Mouse (Mus musculus) thymus, postnatal 10 days (tissue): ENCODE measurements around the gene Spg20.

Source experiments
- DNase-seq, 2 experiments: peaks; one replicate each; pipeline ENCODE4 v3.0.0; 2021; ENCODE audit warnings: low spot score in 2 of 2

Gene Spg20

GRCm38 (mm10) chr3:55111935-55112709, at the start of gene Spg20:
Spg20 (plus strand) TSS chr3:55112108.
- DNase-seq: peak; percentile 83 to 96

DNA sequence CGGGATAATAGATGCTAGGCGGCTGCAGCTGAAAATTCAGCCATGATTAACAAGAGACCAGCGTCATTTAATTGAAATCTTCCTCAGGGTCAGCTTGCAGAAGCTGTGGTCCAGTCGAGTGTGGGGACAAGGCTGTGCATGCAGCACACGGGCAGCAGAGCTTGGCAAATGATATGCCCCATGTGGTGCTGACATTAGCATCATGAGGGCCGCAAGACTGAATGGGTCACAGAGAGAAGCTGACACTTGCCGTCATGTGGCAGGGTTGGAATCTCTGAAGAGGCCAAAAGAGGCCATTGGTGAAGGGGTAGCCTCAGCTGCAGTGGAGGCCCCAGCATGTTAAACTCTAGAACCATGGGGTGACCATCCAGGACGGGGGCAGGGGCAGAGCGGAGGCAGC, 49.3 kb upstream of the Spg20 start:
- no peak for DNase-seq

GRCm38 (mm10) chr3:55064396-55064795, 47.5 kb upstream of the Spg20 start:
- peak; percentile 9 to 68 for DNase-seq

DNA sequence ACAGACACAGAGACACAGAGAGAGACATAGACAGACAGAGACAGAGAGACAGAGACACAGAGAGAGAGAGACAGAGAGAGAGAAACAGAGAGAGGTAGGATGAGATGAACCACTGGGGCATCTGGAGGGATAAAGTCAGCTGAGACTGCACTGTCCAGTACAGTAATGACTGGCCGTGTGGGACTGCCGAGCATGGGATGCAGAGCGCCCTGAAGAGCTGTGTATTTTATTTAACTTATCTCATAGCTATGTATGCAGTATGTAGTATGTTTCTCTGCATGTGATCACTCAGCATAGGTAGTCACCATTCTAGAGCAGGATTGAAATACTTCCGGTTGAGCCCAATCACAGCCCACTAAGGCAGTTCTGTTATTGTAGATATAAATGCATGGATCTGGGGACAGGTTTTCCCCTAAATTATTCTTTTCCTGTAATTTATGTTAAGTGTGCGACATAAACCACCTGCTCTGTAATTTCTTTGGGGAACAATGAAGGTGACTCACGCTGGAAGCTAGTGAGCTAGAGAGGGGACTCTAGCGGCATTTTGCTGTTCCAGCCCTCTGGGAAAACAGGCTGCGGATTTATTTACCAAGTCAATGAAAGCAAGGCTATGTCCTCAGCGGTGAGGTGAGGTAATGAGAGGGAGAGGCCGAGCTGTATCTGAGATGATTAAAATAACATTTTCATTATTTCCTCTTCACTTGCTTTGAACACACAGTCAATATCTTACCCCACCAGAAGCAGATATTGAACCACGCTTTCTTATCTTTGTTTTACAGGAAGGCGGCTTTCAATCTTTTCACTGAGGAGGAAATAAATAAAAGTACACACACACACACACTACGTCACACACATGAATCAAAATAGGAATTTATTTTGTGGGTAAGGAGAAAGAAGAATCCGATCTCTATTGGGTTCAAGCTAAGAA, 45.9 kb upstream of the Spg20 start:
- DNase-seq: no peak

DNA sequence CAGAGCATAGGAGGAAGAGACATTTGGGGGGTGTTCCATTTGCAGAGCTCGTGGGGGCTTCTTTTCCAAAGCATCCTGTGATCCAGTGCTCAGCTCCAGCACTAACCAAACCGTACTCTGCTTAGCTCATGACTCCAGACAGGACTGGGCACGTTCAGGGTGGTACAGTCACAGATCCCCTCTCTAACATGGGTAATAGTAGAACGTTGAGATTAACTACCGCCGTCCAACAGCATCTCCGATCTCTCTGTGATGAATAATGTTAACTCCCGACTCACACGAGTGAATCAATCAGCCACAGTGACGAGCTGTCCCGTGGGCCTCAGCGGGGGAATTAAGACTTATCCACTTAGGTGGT, 45.3 kb upstream of the Spg20 start:
- no peak for DNase-seq

DNA sequence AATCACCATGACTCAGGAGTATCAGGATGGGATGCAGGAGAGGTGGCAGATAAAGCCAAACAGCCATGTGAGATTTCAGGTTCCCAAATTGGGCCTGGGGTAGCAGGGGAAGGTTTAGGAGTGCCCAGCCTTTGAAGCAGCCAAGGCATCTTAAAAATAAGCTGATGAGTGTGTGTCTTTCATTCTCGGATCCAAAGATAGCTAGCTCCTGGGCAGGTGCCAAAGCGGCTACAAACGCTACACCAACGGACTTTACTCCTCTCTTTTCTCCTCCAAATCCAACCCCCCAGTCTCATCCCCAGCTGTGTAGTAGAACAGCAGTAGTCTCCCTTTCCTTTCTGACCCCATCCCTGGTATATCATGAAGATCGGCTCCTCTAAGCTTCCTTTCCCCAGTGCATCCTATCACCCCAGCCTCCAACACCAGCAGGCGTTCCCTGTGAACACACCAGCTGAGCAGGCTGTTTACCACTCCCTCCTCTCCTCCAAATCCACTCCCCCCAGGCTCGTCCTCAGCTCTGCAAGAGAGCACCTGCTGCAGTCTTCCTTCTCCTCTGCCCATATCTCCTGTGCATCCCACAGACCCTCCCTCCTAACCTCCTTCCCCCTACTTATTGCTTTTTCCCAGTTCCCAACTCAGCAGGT, 44.0 kb upstream of the Spg20 start:
- DNase-seq: no peak

- no peak for DNase-seq
These were observed 37.2 kb upstream of the Spg20 start for GRCm38 (mm10) chr3:55074576-55075293.

DNA sequence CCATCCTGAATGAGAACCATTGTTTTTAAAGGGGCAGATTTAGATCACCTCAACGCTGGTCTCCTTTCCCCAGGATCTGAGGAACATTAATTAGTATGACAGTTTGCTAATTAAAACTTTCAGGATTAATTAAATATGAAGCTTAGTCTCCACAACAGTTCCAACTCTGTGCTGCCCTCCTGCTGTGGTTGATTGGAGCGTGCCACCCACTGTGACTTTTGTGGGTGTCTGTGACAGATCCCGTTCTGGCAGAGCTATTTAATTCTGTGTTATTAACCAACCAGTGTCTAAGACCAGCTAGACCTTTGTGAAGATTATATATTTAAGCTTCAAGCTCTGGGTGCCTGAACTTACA, 36.6 kb upstream of the Spg20 start:
- DNase-seq: no peak

DNA sequence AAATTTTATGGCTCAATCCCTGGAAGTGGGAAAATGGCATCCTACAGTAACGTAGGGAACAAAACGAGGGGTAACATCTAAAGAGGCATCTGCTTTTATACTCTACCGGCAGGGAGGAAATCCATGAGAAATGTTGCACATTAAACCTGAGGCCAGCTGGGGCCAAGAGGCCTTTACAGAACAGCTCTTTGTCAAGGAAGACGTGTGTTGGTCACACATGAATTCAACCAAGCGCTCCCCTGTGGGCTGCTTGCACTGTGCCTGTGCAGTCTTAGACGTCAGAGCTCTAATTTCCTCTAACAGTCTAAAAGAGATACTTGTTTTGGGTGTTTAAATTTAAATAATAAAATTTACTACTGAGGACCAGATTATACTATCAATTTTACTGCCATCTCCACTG, 33.7 kb upstream of the Spg20 start:
- DNase-seq: no peak

- DNase-seq: no peak
These were observed 32.3 kb upstream of the Spg20 start for GRCm38 (mm10) chr3:55079619-55080018.

- DNase-seq: peak; percentile 12 to 69
These were observed 31.9 kb upstream of the Spg20 start for GRCm38 (mm10) chr3:55080055-55080454.

- no peak for DNase-seq
These were observed 27.1 kb upstream of the Spg20 start for GRCm38 (mm10) chr3:55084781-55085180.

DNA sequence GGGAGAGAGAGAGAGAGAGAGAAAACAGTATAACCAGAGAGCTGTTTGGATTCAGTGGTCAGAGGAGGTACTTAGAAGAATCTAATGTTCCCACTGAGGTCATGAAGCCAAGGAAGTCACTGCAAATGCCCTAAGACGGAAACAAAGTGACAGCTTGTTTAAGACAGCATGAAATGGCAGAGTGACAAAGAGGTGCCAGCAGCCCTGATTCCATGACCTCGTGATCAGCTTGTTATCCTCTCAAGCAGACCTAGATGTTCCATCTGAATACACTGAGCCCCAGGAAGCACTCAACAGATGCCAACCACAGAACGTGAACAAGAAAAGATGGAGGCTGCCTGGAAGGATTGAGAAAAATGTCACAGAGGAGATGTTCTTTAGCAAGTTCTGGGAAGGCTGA, 26.2 kb upstream of the Spg20 start:
- no peak for DNase-seq

- DNase-seq: no peak
These were observed 25.0 kb upstream of the Spg20 start for GRCm38 (mm10) chr3:55086948-55087347.

- no peak for DNase-seq
These were observed 24.5 kb upstream of the Spg20 start for GRCm38 (mm10) chr3:55087360-55087759.

GRCm38 (mm10) chr3:55088359-55088758, 23.5 kb upstream of the Spg20 start:
- no peak for DNase-seq

DNA sequence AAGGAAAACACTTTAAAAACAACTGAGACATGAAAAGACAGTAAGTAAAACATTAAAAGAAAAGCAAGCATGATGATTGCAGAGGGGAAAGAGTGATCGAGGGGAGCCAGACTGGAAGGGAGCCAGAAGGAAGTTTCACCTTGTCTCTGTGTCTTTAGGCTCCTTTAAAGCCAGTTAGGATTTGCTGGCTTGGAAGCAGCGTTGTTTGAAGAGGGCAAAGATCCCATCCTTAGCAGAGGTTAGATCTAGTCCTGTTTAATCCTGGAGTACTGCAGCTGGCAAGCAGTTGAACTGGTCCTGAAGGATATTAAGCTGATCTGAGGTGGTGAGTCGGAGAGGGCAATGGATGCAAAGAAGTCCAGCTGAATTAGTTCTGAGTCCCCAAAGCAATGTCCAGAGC, 23.1 kb upstream of the Spg20 start:
- DNase-seq: no peak

DNA sequence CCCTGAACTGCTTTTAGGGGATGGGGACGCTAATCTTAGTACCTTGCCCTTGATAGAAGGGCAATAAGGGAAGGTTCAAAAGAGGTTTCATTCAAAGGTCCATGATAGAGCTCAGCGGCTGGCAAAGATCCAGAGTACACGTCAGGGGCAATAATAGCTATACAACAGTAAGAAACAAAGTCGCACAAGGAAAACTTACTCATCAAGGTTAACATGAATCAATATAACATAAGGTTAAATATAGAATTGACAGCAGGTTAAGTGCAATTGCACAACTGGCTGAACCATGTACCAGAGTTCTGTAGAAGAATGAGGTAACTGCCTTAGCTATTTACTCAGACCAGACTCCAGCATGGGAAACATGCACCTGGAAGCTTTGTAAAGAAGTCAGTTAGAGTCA, 22.6 kb upstream of the Spg20 start:
- no peak for DNase-seq

GRCm38 (mm10) chr3:55093161-55093560, 18.7 kb upstream of the Spg20 start:
- DNase-seq: no peak

DNA sequence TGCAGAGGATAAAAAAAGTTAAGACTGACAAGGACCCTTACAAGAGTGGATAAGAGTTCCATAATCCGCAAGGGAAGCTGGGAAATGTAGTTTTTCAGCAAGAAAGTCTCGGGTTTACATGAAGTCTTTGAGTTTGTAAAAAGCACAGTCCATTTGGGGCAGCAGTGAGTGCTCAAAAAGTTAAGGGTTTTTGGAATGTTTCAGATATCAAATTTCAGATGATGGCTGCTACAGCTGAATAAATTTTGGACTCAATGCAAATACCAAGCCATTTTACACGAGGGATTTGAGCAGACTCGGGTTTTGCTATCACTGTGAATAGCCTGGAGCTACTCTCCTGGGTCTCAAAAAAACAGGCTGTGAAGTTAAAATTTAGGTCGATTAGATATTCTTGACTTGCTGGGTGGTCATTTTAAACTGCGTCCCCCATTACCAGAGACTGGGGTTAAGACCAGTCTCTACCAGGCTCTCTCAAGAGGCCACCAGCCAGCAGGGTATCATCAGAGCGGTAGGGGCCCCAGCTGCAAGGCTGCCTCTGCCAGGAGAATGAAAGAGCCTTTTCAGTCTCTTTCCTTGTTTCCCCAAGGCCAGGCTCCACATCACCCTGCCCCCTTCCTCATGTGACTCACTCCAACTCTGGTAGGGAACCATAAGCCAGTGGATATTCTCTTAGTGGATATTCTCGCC, 15.8 kb upstream of the Spg20 start:
- DNase-seq: no peak

DNA sequence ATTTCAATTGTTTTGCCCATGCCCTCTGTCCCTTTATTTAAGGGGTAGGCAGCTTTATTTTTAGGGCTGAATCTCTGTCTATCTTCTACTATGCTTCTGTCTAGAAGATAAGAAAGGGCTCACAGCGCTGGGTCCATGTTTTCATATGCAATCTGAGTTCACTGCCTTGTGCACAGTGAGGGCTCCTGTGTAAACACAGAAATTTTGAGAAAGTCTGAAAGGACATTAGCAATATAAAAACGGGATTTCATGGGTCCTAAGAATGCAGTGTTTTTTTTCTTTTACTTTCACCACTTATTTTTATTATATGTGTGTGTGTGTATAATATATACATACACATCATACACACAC, 15.3 kb upstream of the Spg20 start:
- DNase-seq: no peak
